Mouse (Mus musculus) liver, embryonic 15.5 days (tissue): ENCODE measurements around the gene Cd248. TPM values are rescaled to one million over a fixed set of nuclear protein-coding genes. Genes with fewer than 3 reads are reported as not detected.

ENCODE experiments used
- ATAC-seq: fragments of 200-750 bp; cut with Nextera tagmentation; 2 replicates; pipeline ENCODE4 v1.8.0; 2017; ENCODE audit warnings: moderate number of reproducible peaks, mild to moderate bottlenecking, moderate library complexity; ENCODE audit not compliant: insufficient read depth
- H3K27ac ChIP-seq: fragments of 300-500 bp; sonication (generic); replicated peaks from 2 replicates; pipeline ENCODE4 v1.5.1; 2015; ENCODE audit warnings: mild to moderate bottlenecking, inconsistent platforms
- H3K27me3 ChIP-seq: fragments of 300-500 bp; sonication (generic); 2 replicates; pipeline ENCODE4 v1.6.1; 2015; ENCODE audit warnings: mild to moderate bottlenecking, inconsistent platforms
- H3K36me3 ChIP-seq: fragments of 300-500 bp; sonication (generic); replicated peaks from 2 replicates; pipeline ENCODE4 v1.6.1; 2015; ENCODE audit warnings: moderate library complexity, mild to moderate bottlenecking, inconsistent platforms
- H3K4me1 ChIP-seq: fragments of 300-500 bp; sonication (generic); replicated peaks from 2 replicates; pipeline ENCODE4 v1.6.1; 2015; ENCODE audit warnings: inconsistent platforms
- H3K4me2 ChIP-seq: fragments of 300-500 bp; sonication (generic); 2 replicates; pipeline ENCODE4 v1.6.1; 2015; ENCODE audit warnings: moderate library complexity, mild to moderate bottlenecking, inconsistent platforms
- H3K4me3 ChIP-seq: fragments of 300-500 bp; sonication (generic); replicated peaks from 2 replicates; pipeline ENCODE4 v1.5.1; 2015; ENCODE audit warnings: mild to moderate bottlenecking, inconsistent platforms
- H3K9ac ChIP-seq: fragments of 300-500 bp; sonication (generic); 2 replicates; pipeline ENCODE4 v1.6.1; 2015; ENCODE audit warnings: moderate library complexity, mild to moderate bottlenecking, inconsistent platforms
- H3K9me3 ChIP-seq: fragments of 300-500 bp; sonication (generic); replicated peaks from 2 replicates; pipeline ENCODE4 v1.6.1; 2016; ENCODE audit warnings: inconsistent platforms
- WGBS: fragments of 180-500 bp; shearing (Covaris S2); methylation state at CpG from one replicate; pipeline ENCODE4 v1.1.7; 2015; ENCODE audit warnings: mixed read lengths; ENCODE audit not compliant: insufficient replicate concordance; 5-methylcytosine and 5-hydroxymethylcytosine counted together
- polyA plus RNA-seq: library from polyadenylated mRNA; unstranded; fragments of >200 nt; fragmentation: Nextera tagmentation; extraction: Ambion mirVana; gene quantifications from 2 replicates; pipeline ENCODE4 v1.2.1, GENCODE M21; 2015

The Cd248 gene
- 3.2 and 3.7 TPM in 2 replicates for polyA plus RNA-seq

DNA sequence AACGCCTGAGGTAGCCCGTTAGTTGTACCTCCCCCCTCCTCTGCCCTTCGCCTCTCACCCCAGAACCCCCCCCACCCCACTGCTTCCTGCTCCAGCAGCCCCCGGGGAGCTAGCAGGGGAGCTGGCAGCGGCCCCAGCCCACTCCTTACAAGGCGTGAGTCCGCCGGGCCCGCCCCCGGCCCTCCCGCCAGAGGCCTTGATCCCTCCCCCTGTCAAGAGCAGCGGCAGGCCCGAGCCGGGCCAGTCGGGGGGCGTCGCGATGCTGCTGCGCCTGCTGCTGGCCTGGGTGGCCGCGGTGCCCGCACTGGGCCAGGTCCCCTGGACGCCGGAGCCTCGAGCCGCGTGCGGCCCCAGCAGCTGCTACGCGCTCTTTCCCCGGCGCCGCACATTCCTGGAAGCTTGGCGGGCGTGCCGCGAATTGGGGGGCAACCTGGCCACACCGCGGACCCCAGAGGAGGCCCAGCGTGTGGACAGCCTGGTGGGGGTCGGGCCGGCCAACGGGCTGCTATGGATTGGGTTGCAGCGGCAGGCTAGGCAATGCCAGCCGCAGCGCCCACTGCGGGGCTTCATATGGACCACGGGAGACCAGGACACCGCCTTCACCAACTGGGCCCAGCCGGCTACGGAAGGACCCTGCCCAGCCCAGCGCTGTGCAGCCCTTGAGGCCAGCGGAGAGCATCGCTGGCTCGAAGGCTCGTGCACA lies at the start of gene Cd248:
Gene Cd248, plus strand, starts transcription at position 212 of the 703 bp plus-strand sequence.
- Histone ChIP-seq H3K4me1 (peaks cover 59% of the 10 kb centered on the region), H3K27me3 (peaks cover 50% of the 10 kb centered on the region), H3K4me2 (peak within 1 kb of the TSS; percentile 82), H3K27ac (peak within 1 kb of the TSS; percentile 78), H3K9ac (peak within 1 kb of the TSS; percentile 55), H3K4me3 (peak within 1 kb of the TSS; percentile 52), H3K9me3 (no peaks in the 10 kb centered on the region), H3K36me3 (no peaks in the 10 kb centered on the region)
- ATAC-seq = peak; percentile 38
- 2% methylated on average over 56 of the region's 56 CpGs for WGBS

DNA sequence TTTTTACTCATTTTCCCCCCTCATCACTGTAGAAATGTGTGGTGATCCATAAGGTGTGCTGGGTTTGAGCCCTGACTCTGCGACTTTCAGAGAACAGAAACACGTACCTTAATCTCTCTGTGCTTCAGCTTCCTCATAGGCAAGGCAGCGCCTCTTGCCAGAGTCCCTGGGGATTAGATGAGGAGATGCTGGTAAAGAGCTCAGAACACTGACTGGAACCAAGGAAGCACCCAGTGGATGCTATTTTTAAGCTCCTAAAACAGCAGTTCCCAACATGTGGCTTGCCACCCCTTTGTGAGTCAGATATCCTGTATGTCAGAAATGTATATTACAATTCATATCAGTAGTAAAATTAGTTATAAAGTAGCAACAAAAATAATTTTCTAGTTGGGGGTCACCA lies 49.7 kb upstream of the Cd248 start:
- 67% methylated on average over 3 of the region's 3 CpGs for WGBS
- no peak for ATAC-seq
- no peak overlapping the region for H3K4me3 ChIP-seq
- H3K27me3 ChIP-seq = peaks cover 23% of the 10 kb centered on the region
- peaks cover 3% of the 10 kb centered on the region for H3K4me1 ChIP-seq
- no peak overlapping the region for H3K27ac ChIP-seq
- H3K9ac ChIP-seq = no peak overlapping the region
- H3K36me3 ChIP-seq = no peaks in the 10 kb centered on the region
- H3K4me2 ChIP-seq = no peak overlapping the region
- no peaks in the 10 kb centered on the region for H3K9me3 ChIP-seq

DNA sequence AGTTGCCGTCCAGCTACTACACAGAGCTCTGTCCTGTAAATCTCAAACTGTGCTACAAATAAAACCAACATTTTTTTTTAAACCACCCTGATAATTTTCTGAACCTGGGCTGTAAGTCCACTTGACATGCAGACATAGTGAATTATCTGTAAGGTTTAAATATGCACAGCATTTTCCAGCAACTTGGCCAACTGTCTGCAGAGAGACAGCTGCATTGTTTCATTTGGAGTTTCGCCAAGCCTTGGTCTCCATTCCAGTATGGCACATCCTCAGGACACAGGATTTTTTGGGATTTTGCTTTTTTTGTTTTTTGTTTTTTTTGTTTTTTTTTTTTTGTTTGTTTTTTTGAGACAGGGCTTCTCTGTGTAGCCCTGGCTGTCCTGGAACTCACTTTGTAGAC lies 46.5 kb upstream of the Cd248 start:
- H3K27me3 ChIP-seq = peaks cover 15% of the 10 kb centered on the region; the same call in 1 of the 2 replicates
- no peak for ATAC-seq
- no peak overlapping the region for H3K27ac ChIP-seq
- no peak overlapping the region for H3K9ac ChIP-seq
- no peaks in the 10 kb centered on the region for H3K9me3 ChIP-seq
- H3K4me2 ChIP-seq = no peak overlapping the region
- no peak overlapping the region for H3K4me3 ChIP-seq
- H3K36me3 ChIP-seq = no peaks in the 10 kb centered on the region
- WGBS = 69% methylated on average over 2 of the region's 2 CpGs
- H3K4me1 ChIP-seq = peaks cover 20% of the 10 kb centered on the region

DNA sequence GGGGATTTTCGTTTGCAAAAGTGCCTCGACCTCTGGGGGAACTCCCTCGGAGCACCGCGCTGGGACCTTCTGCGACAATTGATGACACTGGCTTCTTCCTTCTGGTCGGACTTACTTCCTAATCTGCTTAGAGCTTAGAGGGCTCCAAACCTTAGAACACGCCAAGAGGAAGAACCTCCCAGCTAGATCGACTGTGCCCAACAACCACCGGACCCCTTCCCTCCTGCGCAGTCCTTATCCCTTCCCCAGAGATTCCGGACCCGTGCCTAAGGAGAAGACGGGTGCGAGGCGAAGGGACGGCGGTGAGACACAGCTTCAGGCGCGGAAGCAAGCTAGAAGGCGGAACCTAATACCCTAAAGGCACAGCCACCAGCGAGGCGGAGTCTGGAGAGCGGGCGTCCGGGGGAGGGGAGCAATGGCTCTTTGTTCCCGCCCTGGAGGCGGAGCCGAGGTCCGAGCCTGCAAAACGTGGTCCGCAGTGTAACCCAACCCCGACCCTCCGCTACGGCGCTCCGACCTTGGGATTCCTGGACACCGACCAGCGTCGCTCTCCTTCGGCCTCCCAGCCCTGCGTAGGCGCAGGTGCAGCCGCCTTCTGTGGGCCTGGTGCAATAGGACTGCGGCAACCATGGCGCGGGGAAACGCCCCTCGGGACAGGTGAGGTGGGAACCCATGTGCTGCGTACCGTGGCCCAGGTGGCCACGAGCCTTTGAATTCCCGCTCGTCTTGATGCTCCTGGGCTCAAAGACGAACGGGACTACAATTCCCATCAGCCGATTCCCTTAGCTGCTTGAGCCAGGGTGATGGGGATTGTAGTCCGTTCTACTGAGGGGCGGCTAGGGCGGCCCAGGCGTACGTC lies 44.0 kb upstream of the Cd248 start, which contains the start of gene Slc29a2:
Gene Slc29a2, plus strand, starts transcription at position 240 of the 859 bp plus-strand sequence.
- Histone ChIP-seq H3K4me3 (peak within 1 kb of the TSS; percentile 71), H3K4me2 (peak within 1 kb of the TSS; percentile 95), H3K27me3 (0 out of 2 replicates have a peak, but pooled peaks cover 5% of the 10 kb centered on the region), H3K36me3 (no peaks in the 10 kb centered on the region), H3K4me1 (peaks cover 20% of the 10 kb centered on the region), H3K9ac (peak within 1 kb of the TSS; percentile 62), H3K27ac (peak within 1 kb of the TSS; percentile 77), H3K9me3 (no peaks in the 10 kb centered on the region)
- under 1% methylated on average over 62 of the region's 62 CpGs for WGBS
- ATAC-seq = peak; percentile 86

DNA sequence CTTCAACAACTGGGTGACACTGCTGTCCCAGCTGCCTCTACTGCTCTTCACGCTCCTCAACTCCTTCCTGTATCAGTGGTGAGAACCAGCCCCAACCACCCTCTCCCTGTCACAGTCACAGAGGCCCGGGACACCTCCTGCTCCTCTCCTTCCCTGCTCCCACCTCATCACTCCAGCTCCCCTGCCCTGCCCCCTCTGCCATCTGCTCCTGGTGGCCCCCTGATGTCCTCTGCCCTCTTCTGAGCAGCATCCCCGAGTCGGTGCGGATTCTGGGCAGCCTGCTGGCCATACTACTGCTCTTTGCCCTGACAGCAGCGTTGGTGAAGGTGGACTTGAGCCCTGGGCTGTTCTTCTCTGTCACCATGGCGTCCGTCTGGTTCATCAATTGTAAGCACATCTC lies 41.8 kb upstream of the Cd248 start:
- H3K36me3 ChIP-seq = no peaks in the 10 kb centered on the region
- H3K4me1 ChIP-seq = peaks cover 20% of the 10 kb centered on the region
- no peaks in the 10 kb centered on the region for H3K9me3 ChIP-seq
- no peak for ATAC-seq
- no peak overlapping the region for H3K9ac ChIP-seq
- 78% methylated on average over 8 of the region's 8 CpGs for WGBS
- H3K4me3 ChIP-seq = no peak overlapping the region
- no peak overlapping the region for H3K4me2 ChIP-seq
- H3K27ac ChIP-seq = no peak overlapping the region
- 0 out of 2 replicates have a peak, but pooled peaks cover 5% of the 10 kb centered on the region for H3K27me3 ChIP-seq

DNA sequence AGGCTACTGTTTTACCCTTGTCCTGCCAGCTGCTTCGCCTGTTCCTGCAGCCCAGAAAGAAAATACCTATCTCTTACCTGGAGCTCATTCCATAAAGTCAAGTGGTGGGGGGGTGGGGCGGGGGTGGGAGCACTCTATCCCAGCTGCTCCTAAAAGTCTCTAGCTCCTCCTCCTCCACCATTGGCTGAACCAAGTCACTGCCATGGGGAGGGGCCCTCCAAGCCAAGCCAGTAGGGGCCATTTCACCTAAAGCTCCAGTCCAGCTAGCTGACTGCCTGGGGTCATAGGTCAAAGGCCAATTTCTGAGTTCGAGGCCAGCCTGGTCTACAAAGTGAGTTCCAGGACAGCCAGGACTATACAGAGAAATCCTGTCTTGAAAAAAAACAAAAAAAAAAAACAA lies 35.2 kb upstream of the Cd248 start:
- no peak overlapping the region for H3K4me2 ChIP-seq
- H3K27ac ChIP-seq = no peak overlapping the region
- H3K36me3 ChIP-seq = no peaks in the 10 kb centered on the region
- H3K4me1 ChIP-seq = peaks cover 3% of the 10 kb centered on the region; the same call in 1 of the 2 replicates
- WGBS = 61% methylated on average over 3 of the region's 3 CpGs
- no peaks in the 10 kb centered on the region for H3K9me3 ChIP-seq
- H3K27me3 ChIP-seq = peaks cover 4% of the 10 kb centered on the region; the same call in 1 of the 2 replicates
- no peak for ATAC-seq
- no peak overlapping the region for H3K9ac ChIP-seq
- no peak overlapping the region for H3K4me3 ChIP-seq

DNA sequence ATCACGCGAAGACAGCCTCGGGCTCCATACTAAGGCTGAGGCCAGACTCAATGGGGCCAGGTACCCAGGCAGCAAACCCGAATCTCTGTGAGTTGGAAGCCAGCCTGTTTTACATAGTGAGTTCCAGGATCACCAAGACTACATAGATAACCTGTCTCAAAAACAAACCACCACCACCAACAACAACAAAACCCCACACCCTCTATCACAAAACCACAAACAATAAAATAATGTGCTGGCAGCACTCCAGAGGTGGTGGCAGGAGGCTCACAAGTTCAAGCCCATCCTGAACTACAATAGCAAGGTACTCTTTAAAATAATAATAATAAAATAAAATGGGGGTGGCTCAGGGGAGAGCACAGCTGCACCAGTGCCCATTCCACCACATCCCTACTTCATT lies 31.3 kb upstream of the Cd248 start:
- no peak for ATAC-seq
- Histone ChIP-seq H3K27me3 (peaks cover 4% of the 10 kb centered on the region; the same call in 1 of the 2 replicates), H3K9me3 (no peaks in the 10 kb centered on the region), H3K4me2 (no peak overlapping the region), H3K9ac (no peak overlapping the region), H3K4me1 (peaks cover 41% of the 10 kb centered on the region), H3K4me3 (no peak overlapping the region), H3K36me3 (no peaks in the 10 kb centered on the region), H3K27ac (no peak overlapping the region)
- WGBS = 67% methylated on average over 4 of the region's 4 CpGs

DNA sequence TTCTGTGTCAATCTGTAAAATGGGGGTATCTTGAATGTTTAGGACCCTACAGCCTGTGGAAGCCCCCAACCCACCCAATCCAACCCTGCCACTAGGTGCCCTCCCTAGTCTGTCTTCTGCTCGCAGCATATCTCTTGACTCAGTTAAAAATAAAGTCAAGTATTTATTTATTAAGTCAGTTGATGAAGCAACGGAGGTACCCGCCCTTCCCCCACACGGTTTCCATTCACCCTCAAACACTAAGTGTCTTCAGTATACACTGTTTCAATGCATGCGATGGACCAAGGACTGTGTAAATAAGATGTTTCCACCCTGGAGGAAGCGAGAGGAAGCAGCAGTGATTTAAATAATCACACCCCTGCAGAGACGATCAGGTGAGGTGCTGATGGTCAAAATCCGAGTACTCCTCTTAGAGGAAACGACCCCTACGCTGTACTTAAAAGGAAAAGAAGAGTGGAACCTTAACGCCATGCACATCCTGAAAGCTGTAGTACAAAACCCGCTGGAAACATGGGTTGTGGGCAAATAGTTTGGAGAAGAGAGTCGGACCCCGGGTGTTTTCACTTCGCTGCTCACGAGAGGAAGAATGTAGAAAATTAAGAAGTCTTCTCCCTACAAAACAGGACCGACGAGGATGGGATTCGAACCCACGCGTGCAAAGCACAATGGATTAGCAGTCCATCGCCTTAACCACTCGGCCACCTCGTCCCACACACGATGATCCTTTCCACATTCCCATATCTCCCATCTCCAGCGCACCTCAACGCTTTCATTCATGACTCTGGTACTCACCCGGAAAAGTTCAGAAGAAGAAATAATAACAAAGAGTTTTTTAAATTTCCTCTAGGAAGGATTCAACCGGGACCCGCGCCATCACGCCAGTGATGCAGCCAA lies 30.0 kb upstream of the Cd248 start:
- Histone ChIP-seq H3K9ac (peak overlapping the region; percentile 69; the same call in 1 of the 2 replicates), H3K27ac (0 out of 2 replicates have a peak overlapping the region, but pooled peaks have one; percentile 14), H3K36me3 (no peaks in the 10 kb centered on the region), H3K4me3 (peak overlapping the region; percentile 70), H3K4me2 (peak overlapping the region; percentile 91), H3K4me1 (peaks cover 52% of the 10 kb centered on the region), H3K9me3 (no peaks in the 10 kb centered on the region), H3K27me3 (peaks cover 4% of the 10 kb centered on the region; the same call in 1 of the 2 replicates)
- peak; percentile 23; the same call in 1 of the 2 replicates for ATAC-seq
- WGBS = 4% methylated on average over 32 of the region's 32 CpGs

DNA sequence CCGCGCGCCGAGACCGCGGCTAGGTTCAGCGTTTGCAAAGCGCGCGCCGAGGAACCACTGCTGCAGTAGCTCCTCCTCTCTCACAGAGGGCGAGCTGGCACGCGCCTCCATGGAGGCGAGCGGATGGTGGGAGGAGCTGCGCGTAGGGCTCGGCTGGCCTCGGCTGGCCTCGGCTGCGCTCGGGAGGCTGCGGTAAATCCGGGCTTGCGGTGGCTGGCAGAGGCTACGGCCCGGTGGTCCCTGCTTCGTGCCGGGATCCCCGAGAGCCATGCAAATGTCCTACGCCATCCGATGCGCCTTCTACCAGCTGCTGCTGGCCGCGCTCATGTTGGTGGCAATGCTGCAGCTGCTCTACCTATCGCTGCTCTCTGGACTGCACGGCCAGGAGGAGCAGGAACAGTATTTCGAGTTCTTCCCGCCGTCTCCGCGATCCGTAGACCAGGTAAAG lies 29.1 kb upstream of the Cd248 start, which contains the start of the genes B4gat1 and AC124502.3:
Gene B4gat1, plus strand, starts transcription at position 118 of the 448 bp plus-strand sequence.
Gene AC124502.3, plus strand, starts transcription at position 183 of the 448 bp plus-strand sequence.
- H3K27me3 ChIP-seq = peaks cover 4% of the 10 kb centered on the region; the same call in 1 of the 2 replicates
- ATAC-seq = peak; percentile 78
- H3K4me3 ChIP-seq = peak within 1 kb of the TSS; percentile 70
- peak within 1 kb of the TSS; percentile 69 for H3K9ac ChIP-seq
- H3K4me2 ChIP-seq = peak within 1 kb of the TSS; percentile 91
- WGBS = 0% methylated on average over 42 of the region's 44 CpGs
- peaks cover 52% of the 10 kb centered on the region for H3K4me1 ChIP-seq
- no peaks in the 10 kb centered on the region for H3K9me3 ChIP-seq
- 0 out of 2 replicates have a peak within 1 kb of the TSS, but pooled peaks have one; percentile 14 for H3K27ac ChIP-seq
- H3K36me3 ChIP-seq = no peaks in the 10 kb centered on the region
